Mouse (Mus musculus) erythroid progenitor cell, adult 5-6 weeks (primary cell): ENCODE measurements at regions not wholly inside any gene's neighbourhood (a gene's known extent, or its start where the extent isn't known, plus 50 kb on each side); places are given as distances from the start of the nearest gene placed in this dataset.

Experiments used
- ATAC-seq: replicated peaks from 2 replicates; pipeline ENCODE4 v1.8.0; 2016; ENCODE audit warnings: moderate number of reproducible peaks, mild to moderate bottlenecking, moderate TSS enrichment, inconsistent platforms; ENCODE audit not compliant: poor library complexity, low FRiP score, severe bottlenecking

- no peak for ATAC-seq
These were observed 228.9 kb upstream of the Prok2 start for GRCm38 (mm10) chr6:99954832-99955830.

GRCm38 (mm10) chr6:99953980-99954776 lies 228.0 kb upstream of the Prok2 start:
- no peak for ATAC-seq

GRCm38 (mm10) chr6:99950811-99951210 lies 224.6 kb upstream of the Prok2 start:
- ATAC-seq = no peak

GRCm38 (mm10) chr6:99946917-99947316 lies 220.7 kb upstream of the Prok2 start:
- ATAC-seq = no peak

GRCm38 (mm10) chr6:99946481-99946880 lies 220.3 kb upstream of the Prok2 start:
- ATAC-seq = no peak

GRCm38 (mm10) chr6:99945691-99946090 lies 219.5 kb upstream of the Prok2 start:
- ATAC-seq = no peak

GRCm38 (mm10) chr6:99942958-99943357 lies 216.8 kb upstream of the Prok2 start:
- ATAC-seq = no peak

GRCm38 (mm10) chr6:99940118-99940517 lies 213.9 kb upstream of the Prok2 start:
- ATAC-seq = no peak

- no peak for ATAC-seq
These were observed 213.2 kb upstream of the Prok2 start for GRCm38 (mm10) chr6:99939382-99939781.

GRCm38 (mm10) chr6:99938949-99939348 lies 212.8 kb upstream of the Prok2 start:
- ATAC-seq = no peak

GRCm38 (mm10) chr6:99936716-99937115 lies 210.5 kb upstream of the Prok2 start:
- no peak for ATAC-seq

GRCm38 (mm10) chr6:99935373-99935772 lies 209.2 kb upstream of the Prok2 start:
- ATAC-seq = no peak

- ATAC-seq = no peak
These were observed 208.2 kb upstream of the Prok2 start for GRCm38 (mm10) chr6:99934394-99934793.

GRCm38 (mm10) chr6:99933404-99933803 lies 207.2 kb upstream of the Prok2 start:
- ATAC-seq = no peak

GRCm38 (mm10) chr6:99932923-99933322 lies 206.7 kb upstream of the Prok2 start:
- no peak for ATAC-seq

GRCm38 (mm10) chr6:99932405-99932804 lies 206.2 kb upstream of the Prok2 start:
- no peak for ATAC-seq

- no peak for ATAC-seq
These were observed 205.4 kb upstream of the Prok2 start for GRCm38 (mm10) chr6:99931588-99931987.

GRCm38 (mm10) chr6:99930316-99930715 lies 204.1 kb upstream of the Prok2 start:
- ATAC-seq = no peak

GRCm38 (mm10) chr6:99927933-99928555 lies 201.9 kb upstream of the Prok2 start:
- no peak for ATAC-seq

- no peak for ATAC-seq
These were observed 198.0 kb upstream of the Prok2 start for GRCm38 (mm10) chr6:99924181-99924580.
